In the genomic region with DNA sequence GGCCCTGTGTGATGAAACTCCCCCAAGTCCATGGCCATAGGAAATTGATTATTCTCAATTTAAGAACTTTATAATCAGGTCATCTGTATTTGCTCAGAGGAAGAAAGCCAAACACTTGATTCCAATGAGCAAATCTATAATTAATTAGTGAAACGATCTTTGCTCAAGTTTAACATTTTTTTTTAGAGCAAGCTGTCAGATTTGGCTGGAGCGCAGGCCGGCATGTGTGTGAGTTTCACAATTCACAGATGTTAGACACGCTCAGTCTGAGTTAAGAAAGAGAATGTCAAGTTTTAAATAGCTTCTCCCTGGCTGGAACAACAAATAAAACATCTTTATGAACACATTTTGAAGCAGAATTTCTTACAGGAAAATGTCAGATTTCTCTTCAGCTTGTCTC, we compare ENCODE assay signal across 13 mouse cellular contexts. TPM values are rescaled to one million over a fixed set of nuclear protein-coding genes. Genes with fewer than 3 reads are reported as not detected.
DNase-seq lines count a peak whose midpoint lies in the region; ATAC-seq and TF ChIP-seq lines count a peak whose summit lies in the region.
"Had no signal": no experiment of that assay in that cellular context is flagged by ENCODE, and none has a peak within 500 bp of the region (broad histone marks: within the 10 kb centered on the region; RNA-seq: fewer than 3 reads in every experiment).

No protein-coding gene starts in this region.

- H3K9me3 ChIP-seq in lung, embryonic 14.5 days (ENCODE audit: low read depth, low read length) = no peaks in the 10 kb centered on the region
- no peaks in the 10 kb centered on the region for H3K9me3 ChIP-seq in neural tube, embryonic 15.5 days (replicated peaks)
- H3K9me3 ChIP-seq: intestine, embryonic 15.5 days; limb, embryonic 15.5 days had no signal

- H3K27me3 ChIP-seq in lung, embryonic 14.5 days (ENCODE audit: insufficient read depth, low read length) = no peaks in the 10 kb centered on the region
- no peaks in the 10 kb centered on the region for H3K27me3 ChIP-seq in neural tube, embryonic 15.5 days (replicated peaks)
- H3K27me3 ChIP-seq: intestine, embryonic 15.5 days; limb, embryonic 15.5 days had no signal

- no peak for TF ChIP-seq POLR2A in lung, adult 2 months (IDR thresholded peaks at IDR 0.05; ENCODE audit: borderline replicate concordance, extremely low read depth, low read depth, low read length)

- H3K27ac ChIP-seq in lung, embryonic 14.5 days (ENCODE audit: low read depth) = no peak overlapping the region
- H3K27ac ChIP-seq in neural tube, embryonic 15.5 days (replicated peaks) = no peak overlapping the region
- H3K27ac ChIP-seq: intestine, embryonic 15.5 days; limb, embryonic 15.5 days; macrophage had no signal

- H3K9ac ChIP-seq in lung, embryonic 14.5 days = no peak overlapping the region
- H3K9ac ChIP-seq in neural tube, embryonic 15.5 days (replicated peaks) = no peak overlapping the region
- H3K9ac ChIP-seq: intestine, embryonic 15.5 days; limb, embryonic 15.5 days had no signal

- H3K4me2 ChIP-seq in lung, embryonic 14.5 days = no peak overlapping the region
- H3K4me2 ChIP-seq in neural tube, embryonic 15.5 days = no peak overlapping the region
- H3K4me2 ChIP-seq: intestine, embryonic 15.5 days; limb, embryonic 15.5 days had no signal

- ATAC-seq in lung, embryonic 14.5 days (ENCODE audit: insufficient read depth) = no peak
- no peak for ATAC-seq in cerebellum, adult (ENCODE audit: insufficient number of reproducible peaks, low FRiP score, low TSS enrichment)
- ATAC-seq in neural tube, embryonic 15.5 days (ENCODE audit: low FRiP score) = no peak
- ATAC-seq: intestine, embryonic 15.5 days; midbrain, embryonic 16.5 days had no signal

- no peak for TF ChIP-seq CTCF in lung, embryonic 14.5 days (IDR thresholded peaks at IDR 0.05; ENCODE audit: low read depth)
- no peak for TF ChIP-seq CTCF in lung, adult 2 months (IDR thresholded peaks at IDR 0.05; ENCODE audit: insufficient read depth, low read length)

- H3K4me1 ChIP-seq in lung, embryonic 14.5 days (ENCODE audit: insufficient read depth) = no peaks in the 10 kb centered on the region
- H3K4me1 ChIP-seq in lung, adult 2 months (ENCODE audit: control insufficient read depth, insufficient read depth, low read length) = no peaks in the 10 kb centered on the region; the same call in 1 of the 2 replicates
- no peaks in the 10 kb centered on the region for H3K4me1 ChIP-seq in neural tube, embryonic 15.5 days
- H3K4me1 ChIP-seq: intestine, embryonic 15.5 days had no signal

- peak; percentile 20 for DNase-seq in gastrocnemius, postnatal 14 days
- no peak for DNase-seq in gastrocnemius, postnatal 36 days
- peak; percentile 11 for DNase-seq in lung, embryonic 14.5 days
- no peak for DNase-seq in lung, adult 2 months
- DNase-seq in layer of hippocampus, postnatal 14 days (ENCODE audit: low spot score in 2 of 2) = peak; percentile 37 to 81
- DNase-seq in skeletal muscle tissue, adult 2 months (ENCODE audit: low read depth, low spot score) = peak; percentile 18
- DNase-seq: thymus, postnatal 14 days had no signal

- WGBS in lung, embryonic 14.5 days = 62% methylated on average over 4 of the region's 4 CpGs
- WGBS in lung, adult 2 months = 60% methylated on average over 4 of the region's 4 CpGs
- 67% methylated on average over 4 of the region's 4 CpGs for WGBS in neural tube, embryonic 15.5 days

- H3K4me3 ChIP-seq in lung, embryonic 14.5 days (ENCODE audit: low read depth, low read length) = no peak overlapping the region
- H3K4me3 ChIP-seq in lung, adult 2 months (replicated peaks; ENCODE audit: extremely low read depth, low read depth, low read length) = no peak overlapping the region
- H3K4me3 ChIP-seq in neural tube, embryonic 15.5 days (replicated peaks) = no peak overlapping the region
- H3K4me3 ChIP-seq: intestine, embryonic 15.5 days; limb, embryonic 15.5 days had no signal

- H3K36me3 ChIP-seq in lung, embryonic 14.5 days (ENCODE audit: insufficient read depth) = no peaks in the 10 kb centered on the region
- no peaks in the 10 kb centered on the region for H3K36me3 ChIP-seq in neural tube, embryonic 15.5 days
- H3K36me3 ChIP-seq: intestine, embryonic 15.5 days; limb, embryonic 15.5 days had no signal

- intact Hi-C loops in gastrocnemius, postnatal 14 days (cut with DNase I; ENCODE audit: low total_unique reads) = no loop called here
- intact Hi-C loops in gastrocnemius, postnatal 36 days (cut with DNase I) = loop anchor here (10.0 kb wide), 1 partner anchor 148 kb away; no protein-coding TSS in a partner anchor

RNA-seq across cellular contexts. Expression of gene Trp63, which starts 1.0 kb away (rescaled TPM):
- total RNA-seq in gastrocnemius, postnatal 14 days (2021) = 10 to 100 TPM; 10.7 to 13.0 TPM
- 1 to 10 TPM; 5.1 to 8.7 TPM for total RNA-seq in gastrocnemius, postnatal 36 days (2021)
- polyA plus RNA-seq in lung, embryonic 14.5 days (2014; fragmentation: Nextera tagmentation; extraction: Ambion mirVana) = 0.96 and 1.3 TPM in 2 replicates
- polyA plus RNA-seq in lung, adult 2 months (2012; rRNA removed) = 0.48 and 5.1 TPM in 2 replicates
- total RNA-seq in layer of hippocampus, postnatal 14 days (2021) = 1 to 10 TPM in 1 of 2 experiments, under 1 TPM in 1; 0.83 to 1.2 TPM
- 0.14 and 13.5 TPM in 2 replicates for polyA plus RNA-seq in neural tube, embryonic 15.5 days (2015; fragmentation: Nextera tagmentation; extraction: Ambion mirVana)
- polyA plus RNA-seq: macrophage had no signal

Comparison
In these comparisons a context has a peak if more than half of its experiments do, and no peak if none do; other contexts are left out.
1. DNase-seq: peak in gastrocnemius, postnatal 14 days (single experiment), lung, embryonic 14.5 days (single experiment), layer of hippocampus, postnatal 14 days (2 of 2) and skeletal muscle tissue, adult 2 months (single experiment); none in gastrocnemius, postnatal 36 days (0 of 2) and lung, adult 2 months (single experiment).